Mouse (Mus musculus) embryonic facial prominence, embryonic 14.5 days (tissue): ENCODE data around the gene Cd3g. TPM values are rescaled to one million over a fixed set of nuclear protein-coding genes. Genes with fewer than 3 reads are reported as not detected.
A peak's percentile ranks its signal among the peaks of the same experiment; 100 is the strongest.

Source experiments
- ATAC-seq: fragments of 200-750 bp; cut with Nextera tagmentation; 2 replicates; pipeline ENCODE4 v1.8.0; 2017; ENCODE audit warnings: low read depth, moderate number of reproducible peaks, moderate TSS enrichment
- DNase-seq: peaks from one replicate; pipeline ENCODE4 v3.0.0-alpha.2; 2015; ENCODE audit warnings: low spot score
- H3K27ac ChIP-seq: fragments of 300-500 bp; sonication (generic); replicated peaks from 2 replicates; pipeline ENCODE4 v1.5.1; 2014; ENCODE audit warnings: low read depth, mild to moderate bottlenecking, low read length, moderate library complexity
- H3K27me3 ChIP-seq: fragments of 300-500 bp; sonication (generic); replicated peaks from 2 replicates; pipeline ENCODE4 v1.6.1; 2014; ENCODE audit warnings: low read length; ENCODE audit not compliant: control insufficient read depth, insufficient read depth
- H3K36me3 ChIP-seq: fragments of 300-500 bp; sonication (generic); 2 replicates; pipeline ENCODE4 v1.6.1; 2014; ENCODE audit warnings: low read length, mixed read lengths; ENCODE audit not compliant: control insufficient read depth, insufficient read depth
- H3K4me1 ChIP-seq: fragments of 300-500 bp; sonication (generic); 2 replicates; pipeline ENCODE4 v1.6.1; 2014; ENCODE audit warnings: antibody characterized with exemption, low read length; ENCODE audit not compliant: control insufficient read depth, insufficient read depth
- H3K4me2 ChIP-seq: fragments of 300-500 bp; sonication (generic); 2 replicates; pipeline ENCODE4 v1.6.1; 2014; ENCODE audit warnings: low read depth, mild to moderate bottlenecking, low read length, moderate library complexity, mixed read lengths
- H3K4me3 ChIP-seq: fragments of 300-500 bp; sonication (generic); 2 replicates; pipeline ENCODE4 v1.5.1; 2014; ENCODE audit warnings: low read depth, mild to moderate bottlenecking, low read length
- H3K9ac ChIP-seq: fragments of 300-500 bp; sonication (generic); 2 replicates; pipeline ENCODE4 v1.6.1; 2014; ENCODE audit warnings: low read depth, mild to moderate bottlenecking, low read length, moderate library complexity, mixed read lengths
- H3K9me3 ChIP-seq: fragments of 300-500 bp; sonication (generic); 2 replicates; pipeline ENCODE4 v1.6.1; 2016; ENCODE audit warnings: low read length; ENCODE audit not compliant: control insufficient read depth
- WGBS: fragments of 180-500 bp; shearing (Covaris S2); extraction: QIAGEN DNeasy Blood & Tissue Kit; methylation state at CpG from one replicate; pipeline ENCODE4 v1.1.7; 2014; 5-methylcytosine and 5-hydroxymethylcytosine counted together
- polyA plus RNA-seq: library from polyadenylated mRNA; unstranded; fragments of >200 nt; fragmentation: Nextera tagmentation; extraction: Ambion mirVana; gene quantifications from 2 replicates; pipeline ENCODE4 v1.2.1, GENCODE M21; 2014

The Cd3g gene
- polyA plus RNA-seq, 1 experiment from 2014 or later = 0.67 TPM

- ATAC-seq (peak; percentile 96), DNase-seq (peak; percentile 98)
- peak within 1 kb of the TSS; percentile 90 for H3K4me2 ChIP-seq
- H3K4me1 ChIP-seq = peaks cover 11% of the 10 kb centered on the region
- peaks cover 10% of the 10 kb centered on the region for H3K36me3 ChIP-seq
- H3K4me3 ChIP-seq = peak within 1 kb of the TSS; percentile 93
- H3K27me3 ChIP-seq = no peaks in the 10 kb centered on the region
- H3K9me3 ChIP-seq = no peaks in the 10 kb centered on the region
- H3K27ac ChIP-seq = peak within 1 kb of the TSS; percentile 16; the same call in 1 of the 2 replicates
- H3K9ac ChIP-seq = peak within 1 kb of the TSS; percentile 88
- WGBS = under 1% methylated on average over 38 of the region's 39 CpGs
Measured at GRCm38 (mm10) chr9:44965126-44965832, 15.0 kb downstream of the Cd3g start, which contains the start of gene Ube4a. Ube4a (minus strand) TSS chr9:44965600.

- H3K27ac ChIP-seq = no peak overlapping the region
- H3K9ac ChIP-seq = no peak overlapping the region
- ATAC-seq = no peak
- no peak for DNase-seq
- H3K4me1 ChIP-seq = no peaks in the 10 kb centered on the region
- H3K27me3 ChIP-seq = no peaks in the 10 kb centered on the region
- peaks cover 76% of the 10 kb centered on the region for H3K36me3 ChIP-seq
- H3K4me2 ChIP-seq = no peak overlapping the region
- 91% methylated on average over 3 of the region's 3 CpGs for WGBS
- H3K9me3 ChIP-seq = no peaks in the 10 kb centered on the region
- H3K4me3 ChIP-seq = no peak overlapping the region
Measured at GRCm38 (mm10) chr9:44954432-44954831, 25.8 kb downstream of the Cd3g start.

- ATAC-seq (no peak), DNase-seq (no peak)
- Histone ChIP-seq H3K9ac (no peak overlapping the region), H3K9me3 (no peaks in the 10 kb centered on the region), H3K4me1 (no peaks in the 10 kb centered on the region), H3K4me2 (no peak overlapping the region), H3K27ac (no peak overlapping the region), H3K27me3 (no peaks in the 10 kb centered on the region), H3K36me3 (peaks cover 90% of the 10 kb centered on the region), H3K4me3 (no peak overlapping the region)
- 85% methylated on average over 5 of the region's 5 CpGs for WGBS
Measured at GRCm38 (mm10) chr9:44947836-44948235, 32.4 kb downstream of the Cd3g start.

GRCm38 (mm10) chr9:44946185-44946695 is 34.0 kb downstream of the Cd3g start:
- Histone ChIP-seq H3K9me3 (no peaks in the 10 kb centered on the region), H3K9ac (no peak overlapping the region), H3K4me3 (no peak overlapping the region), H3K4me1 (no peaks in the 10 kb centered on the region), H3K4me2 (no peak overlapping the region), H3K27me3 (no peaks in the 10 kb centered on the region), H3K36me3 (peaks cover 91% of the 10 kb centered on the region), H3K27ac (no peak overlapping the region)
- DNase-seq = no peak
- 94% methylated on average over 7 of the region's 7 CpGs for WGBS
- ATAC-seq = no peak

GRCm38 (mm10) chr9:44942421-44942820 is 37.8 kb downstream of the Cd3g start:
- Histone ChIP-seq H3K4me3 (no peak overlapping the region), H3K4me1 (no peaks in the 10 kb centered on the region), H3K27me3 (no peaks in the 10 kb centered on the region), H3K27ac (no peak overlapping the region), H3K36me3 (peaks cover 85% of the 10 kb centered on the region), H3K9ac (no peak overlapping the region), H3K4me2 (no peak overlapping the region), H3K9me3 (no peaks in the 10 kb centered on the region)
- WGBS = 88% methylated on average over 4 of the region's 4 CpGs
- DNase-seq (no peak), ATAC-seq (no peak)

- Histone ChIP-seq H3K4me3 (no peak overlapping the region), H3K4me2 (no peak overlapping the region), H3K4me1 (no peaks in the 10 kb centered on the region), H3K9ac (no peak overlapping the region), H3K36me3 (peaks cover 85% of the 10 kb centered on the region), H3K9me3 (no peaks in the 10 kb centered on the region), H3K27me3 (no peaks in the 10 kb centered on the region), H3K27ac (no peak overlapping the region)
- ATAC-seq (no peak), DNase-seq (no peak)
- 89% methylated on average over 4 of the region's 4 CpGs for WGBS
Measured at GRCm38 (mm10) chr9:44941756-44942155, 38.5 kb downstream of the Cd3g start.

- H3K36me3 ChIP-seq = 0 out of 2 replicates have a peak, but pooled peaks cover under 1% of the 10 kb centered on the region
- H3K4me2 ChIP-seq = peak overlapping the region; percentile 83
- DNase-seq (no peak), ATAC-seq (no peak)
- H3K9me3 ChIP-seq = no peaks in the 10 kb centered on the region
- H3K9ac ChIP-seq = peak overlapping the region; percentile 64
- WGBS = 74% methylated on average over 2 of the region's 2 CpGs
- peaks cover 7% of the 10 kb centered on the region for H3K4me1 ChIP-seq
- peak overlapping the region; percentile 95 for H3K27ac ChIP-seq
- H3K4me3 ChIP-seq = peak overlapping the region; percentile 94
- no peaks in the 10 kb centered on the region for H3K27me3 ChIP-seq
Measured at GRCm38 (mm10) chr9:44921543-44921942, 58.7 kb downstream of the Cd3g start.

GRCm38 (mm10) chr9:44921123-44921468 is 59.1 kb downstream of the Cd3g start:
- DNase-seq = peak; percentile 88
- peak; percentile 92 for ATAC-seq
- peak overlapping the region; percentile 83 for H3K4me2 ChIP-seq

More at GRCm38 (mm10) chr9:44921123-44921468, 59.1 kb downstream of the Cd3g start:
- H3K36me3 ChIP-seq = no peaks in the 10 kb centered on the region
- no peaks in the 10 kb centered on the region for H3K9me3 ChIP-seq
- WGBS = under 1% methylated on average over 8 of the region's 8 CpGs
- H3K4me1 ChIP-seq = peaks cover 7% of the 10 kb centered on the region
- H3K9ac ChIP-seq = peak overlapping the region; percentile 64
- no peaks in the 10 kb centered on the region for H3K27me3 ChIP-seq
- H3K27ac ChIP-seq = peak overlapping the region; percentile 95
- peak overlapping the region; percentile 94 for H3K4me3 ChIP-seq
